Mouse (Mus musculus) MEL (cell line): ENCODE measurements at regions not wholly inside any gene's neighbourhood (a gene's known extent, or its start where the extent isn't known, plus 50 kb on each side); places are given as distances from the start of the nearest gene placed in this dataset.

Experiments
- DNase-seq: peaks from one replicate; pipeline ENCODE4 v3.0.0; 2011; ENCODE audit warnings: low read depth, low spot score
- H3K27ac ChIP-seq: 2 replicates; pipeline ENCODE4 v1.5.1; 2012; ENCODE audit warnings: low read depth, mild to moderate bottlenecking, control low read depth, low read length, moderate library complexity; ENCODE audit not compliant: control insufficient read depth
- H3K27me3 ChIP-seq, 2 experiments: fragments of 150-350 bp in 1 of 2; sonication (generic) in 1 of 2; 2 replicates each; pipeline ENCODE4 v1.6.1; 2012; ENCODE audit warnings: low read length in 2 of 2, mild to moderate bottlenecking in 2 of 2, improper control_type of control experiment in 1 of 2, moderate library complexity in 1 of 2; ENCODE audit not compliant: insufficient read depth in 2 of 2, control insufficient read depth in 1 of 2
- H3K36me3 ChIP-seq, 2 experiments: 2 replicates each; pipeline ENCODE4 v1.6.1; 2012 to 2014; ENCODE audit warnings: low read length in 2 of 2, improper control_type of control experiment in 1 of 2, inconsistent platforms in 1 of 2, mild to moderate bottlenecking in 1 of 2; ENCODE audit not compliant: insufficient read depth in 2 of 2, control insufficient read depth in 1 of 2
- H3K4me1 ChIP-seq, 2 experiments: fragments of 150-350 bp in 1 of 2; sonication (generic) in 1 of 2; 2 replicates each; pipeline ENCODE4 v1.6.1; 2012; ENCODE audit warnings: low read length in 2 of 2, improper control_type of control experiment in 1 of 2, mild to moderate bottlenecking in 1 of 2; ENCODE audit not compliant: insufficient read depth in 2 of 2, control insufficient read depth in 1 of 2
- H3K4me3 ChIP-seq, 2 experiments: fragments of 150-350 bp in 1 of 2; sonication (generic) in 1 of 2; 2 replicates each; pipeline ENCODE4 v1.5.1; 2012; ENCODE audit warnings: low read depth in 2 of 2, low read length in 2 of 2, mild to moderate bottlenecking in 2 of 2, moderate library complexity in 2 of 2, control low read depth in 1 of 2, improper control_type of control experiment in 1 of 2; ENCODE audit not compliant: control insufficient read depth in 1 of 2, insufficient read depth in 1 of 2
- H3K79me2 ChIP-seq: 2 replicates; pipeline ENCODE4 v1.6.1; 2012; ENCODE audit warnings: mild to moderate bottlenecking, low read length, moderate library complexity; ENCODE audit not compliant: control insufficient read depth, poor library complexity, insufficient read depth
- H3K9ac ChIP-seq: 2 replicates; pipeline ENCODE4 v1.6.1; 2012; ENCODE audit warnings: low read depth, mild to moderate bottlenecking, control low read depth, low read length, moderate library complexity; ENCODE audit not compliant: control insufficient read depth, poor library complexity, severe bottlenecking
- H3K9me3 ChIP-seq: fragments of 150-350 bp; sonication (generic); replicated peaks from 2 replicates; pipeline ENCODE4 v1.6.1; 2012; ENCODE audit warnings: mild to moderate bottlenecking, low read length, improper control_type of control experiment, moderate library complexity; ENCODE audit not compliant: insufficient read depth
- BHLHE40 ChIP-seq: IDR thresholded peaks from 2 replicates; pipeline ENCODE4 v1.6.1; 2012; ENCODE audit warnings: low read depth, mild to moderate bottlenecking, inconsistent platforms, low read length, improper control_type of control experiment, borderline replicate concordance
- CHD1 ChIP-seq: IDR thresholded peaks from 2 replicates; pipeline ENCODE4 v1.6.1; 2012; ENCODE audit warnings: low read depth, mild to moderate bottlenecking, inconsistent platforms, low read length, improper control_type of control experiment
- CTCF ChIP-seq, 3 experiments: IDR thresholded peaks in 2 of 3; conservative IDR thresholded peaks in 1 of 3; 2 replicates each; pipeline ENCODE4 v1.5.1; 2011 to 2012; ENCODE audit warnings: low read length in 3 of 3, low read depth in 2 of 3, mild to moderate bottlenecking in 2 of 3, improper control_type of control experiment in 1 of 3, inconsistent platforms in 1 of 3, mixed read lengths in 1 of 3, moderate library complexity in 1 of 3; ENCODE audit not compliant: control insufficient read depth in 1 of 3, insufficient read depth in 1 of 3, poor library complexity in 1 of 3, severe bottlenecking in 1 of 3
- EP300 ChIP-seq, 2 experiments: IDR thresholded peaks; 2 replicates each; pipeline ENCODE4 v1.6.1; 2011; ENCODE audit warnings: improper control_type of control experiment in 2 of 2, low read length in 2 of 2, low read depth in 1 of 2, mild to moderate bottlenecking in 1 of 2
- GABPA ChIP-seq: IDR thresholded peaks from 2 replicates; pipeline ENCODE4 v1.6.1; 2012; ENCODE audit warnings: low read depth, mild to moderate bottlenecking, inconsistent platforms, low read length, improper control_type of control experiment, moderate library complexity
- MAFK ChIP-seq: IDR thresholded peaks from 2 replicates; pipeline ENCODE4 v1.6.1; 2011; ENCODE audit warnings: low read depth, mild to moderate bottlenecking, low read length, improper control_type of control experiment, borderline replicate concordance
- MXI1 ChIP-seq: IDR thresholded peaks from 2 replicates; pipeline ENCODE4 v1.6.1; 2011; ENCODE audit warnings: mild to moderate bottlenecking, low read depth, low read length, improper control_type of control experiment
- POLR2AphosphoS2 ChIP-seq: IDR thresholded peaks from 2 replicates; pipeline ENCODE4 v1.6.1; 2011; ENCODE audit warnings: low read length, improper control_type of control experiment
- RAD21 ChIP-seq: IDR thresholded peaks from 2 replicates; pipeline ENCODE4 v1.6.1; 2011; ENCODE audit warnings: mild to moderate bottlenecking, low read depth, low read length, improper control_type of control experiment
- SIN3A ChIP-seq: IDR thresholded peaks from 2 replicates; pipeline ENCODE4 v1.6.1; 2012; ENCODE audit warnings: low read length, improper control_type of control experiment, inconsistent platforms
- TBP ChIP-seq: IDR thresholded peaks from 2 replicates; pipeline ENCODE4 v1.8.0; 2011; ENCODE audit warnings: low read depth, low read length, improper control_type of control experiment
- TCF12 ChIP-seq: IDR thresholded peaks from 2 replicates; pipeline ENCODE4 v1.6.1; 2014; ENCODE audit warnings: low read depth, mild to moderate bottlenecking, inconsistent platforms, low read length, improper control_type of control experiment, moderate library complexity
- UBTF ChIP-seq: IDR thresholded peaks from 2 replicates; pipeline ENCODE4 v1.6.1; 2012; ENCODE audit warnings: low read depth, mild to moderate bottlenecking, inconsistent platforms, low read length, improper control_type of control experiment, moderate library complexity, borderline replicate concordance; ENCODE audit not compliant: insufficient read depth

DNA sequence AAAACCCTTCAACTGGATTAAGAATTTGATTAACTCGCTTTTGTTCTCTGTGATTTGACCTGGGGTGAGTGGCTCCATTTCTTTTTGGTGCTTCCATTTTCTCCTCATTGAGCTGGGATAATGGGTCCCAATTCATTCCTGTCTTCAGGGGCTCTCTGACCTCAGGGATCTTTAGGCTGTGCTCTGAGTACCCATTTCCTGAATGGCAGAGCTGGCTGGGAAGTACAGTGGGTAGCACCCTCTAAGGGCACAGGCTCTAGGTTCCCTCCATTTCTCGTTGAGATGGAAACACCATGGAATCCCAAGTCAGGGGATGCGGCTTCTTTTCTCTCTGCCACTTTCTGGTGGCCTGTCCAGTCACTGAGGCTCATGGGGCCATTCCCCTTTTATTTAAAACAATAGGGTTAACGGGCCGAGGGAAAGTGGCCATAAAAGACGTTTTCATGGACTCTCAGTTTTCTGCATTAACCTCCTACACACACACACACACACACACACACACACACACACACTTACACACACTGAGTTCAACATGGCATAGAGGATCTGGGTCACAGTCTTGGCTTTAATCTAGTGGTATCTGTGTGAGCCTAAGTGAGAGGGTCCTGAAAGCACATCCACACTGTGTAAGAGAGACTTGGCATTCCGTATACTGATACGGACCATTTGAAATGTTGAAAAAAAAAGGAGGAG lies 98.3 kb upstream of the Ccnd2 start:
- H3K36me3 ChIP-seq = no peaks in the 10 kb centered on the region
- DNase-seq = no peak
- TF ChIP-seq MXI1 (no peak), UBTF (no peak), TCF12 (no peak), TBP (no peak), RAD21 (no peak), GABPA (no peak), CTCF (IDR thresholded peaks at IDR 0.05 in 2 of 3, conservative IDR thresholded peaks at IDR 0.05 in 1 of 3; ENCODE audit: control insufficient read depth in 1 of 3, insufficient read depth in 1 of 3, low read depth in 2 of 3, low read length in 3 of 3, poor library complexity in 1 of 3, severe bottlenecking in 1 of 3) (no peak)
- H3K27me3 ChIP-seq = no peaks in the 10 kb centered on the region
- H3K4me3 ChIP-seq = no peak overlapping the region
- H3K9ac ChIP-seq = no peak overlapping the region
- no peaks in the 10 kb centered on the region for H3K9me3 ChIP-seq
- no peak overlapping the region for H3K27ac ChIP-seq
- H3K4me1 ChIP-seq = no peaks in the 10 kb centered on the region
- H3K79me2 ChIP-seq = no peaks in the 10 kb centered on the region

DNA sequence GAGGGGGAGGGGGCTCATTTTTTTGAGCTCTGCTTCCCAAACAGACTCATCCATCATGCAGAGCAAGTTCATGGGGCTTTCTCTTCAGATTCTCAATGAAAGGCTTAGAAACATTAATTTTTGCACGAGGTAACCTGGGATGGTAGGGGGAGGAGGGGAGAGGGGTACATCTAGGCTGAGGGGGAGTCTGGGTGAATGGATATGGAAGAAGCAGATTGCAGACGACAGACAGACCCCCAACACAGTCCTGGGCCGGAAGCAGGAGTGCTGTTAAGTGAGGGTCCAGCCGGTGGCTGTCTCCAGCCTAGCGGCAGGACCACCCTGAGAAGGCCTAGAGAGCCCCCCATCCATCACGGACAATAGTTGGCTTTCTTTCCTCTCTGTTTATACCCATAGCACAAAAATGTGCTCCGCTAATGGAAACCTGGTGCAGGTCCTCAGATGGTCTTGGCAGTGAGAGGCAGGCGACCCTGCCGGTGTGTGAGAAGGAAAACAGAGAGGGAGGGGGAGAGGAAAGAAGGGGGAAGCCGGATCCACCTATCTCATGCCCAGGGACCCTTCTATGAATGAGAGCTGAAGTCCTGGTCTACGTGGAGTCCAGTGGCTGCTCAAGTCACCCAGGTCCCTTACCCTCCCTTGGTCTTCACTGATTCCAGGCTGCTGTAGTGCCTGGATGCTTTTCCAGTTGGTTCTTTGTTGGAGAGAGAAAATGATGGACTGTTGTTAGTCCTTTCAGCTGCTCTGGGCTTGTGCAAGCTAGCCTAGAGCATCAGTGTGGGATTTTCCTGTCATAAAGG lies 99.1 kb upstream of the Ccnd2 start:
- no peaks in the 10 kb centered on the region for H3K4me1 ChIP-seq
- TF ChIP-seq MAFK = no peak
- TF ChIP-seq TCF12 = no peak
- TF ChIP-seq CHD1 = no peak
- TF ChIP-seq BHLHE40 = no peak
- no peak for TF ChIP-seq CTCF (IDR thresholded peaks at IDR 0.05 in 2 of 3, conservative IDR thresholded peaks at IDR 0.05 in 1 of 3; ENCODE audit: control insufficient read depth in 1 of 3, insufficient read depth in 1 of 3, low read depth in 2 of 3, low read length in 3 of 3, poor library complexity in 1 of 3, severe bottlenecking in 1 of 3)
- no peak for TF ChIP-seq EP300 (IDR thresholded peaks at IDR 0.05; ENCODE audit: low read depth in 1 of 2, low read length in 2 of 2)
- no peak for TF ChIP-seq POLR2AphosphoS2
- TF ChIP-seq SIN3A = no peak
- TF ChIP-seq, all 39 proteins: peak for 0
- H3K27me3 ChIP-seq = no peaks in the 10 kb centered on the region
- no peak for DNase-seq
- no peaks in the 10 kb centered on the region for H3K9me3 ChIP-seq
- H3K79me2 ChIP-seq = no peaks in the 10 kb centered on the region
- H3K27ac ChIP-seq = no peak overlapping the region
- H3K36me3 ChIP-seq = no peaks in the 10 kb centered on the region
- H3K4me3 ChIP-seq = no peak overlapping the region
- H3K9ac ChIP-seq = no peak overlapping the region
